Mouse (Mus musculus): ENCODE measurements around the gene Krt33a. TPM values are rescaled to one million over a fixed set of nuclear protein-coding genes. Genes with fewer than 3 reads are reported as not detected.

The Krt33a gene
- polyA plus RNA-seq, 1 experiment from 2014 or later = not detected

GRCm38 (mm10) chr11:99978953-99979352, 37.1 kb downstream of the Krt33a start, which contains the start of gene Krtap29-1:
Gene Krtap29-1, minus strand, starts transcription at chr11:99979053.
- WGBS = 77% methylated on average over 5 of the region's 5 CpGs
- no peak for DNase-seq (ENCODE audit: low spot score)
- no peaks in the 10 kb centered on the region for H3K4me1 ChIP-seq

DNA sequence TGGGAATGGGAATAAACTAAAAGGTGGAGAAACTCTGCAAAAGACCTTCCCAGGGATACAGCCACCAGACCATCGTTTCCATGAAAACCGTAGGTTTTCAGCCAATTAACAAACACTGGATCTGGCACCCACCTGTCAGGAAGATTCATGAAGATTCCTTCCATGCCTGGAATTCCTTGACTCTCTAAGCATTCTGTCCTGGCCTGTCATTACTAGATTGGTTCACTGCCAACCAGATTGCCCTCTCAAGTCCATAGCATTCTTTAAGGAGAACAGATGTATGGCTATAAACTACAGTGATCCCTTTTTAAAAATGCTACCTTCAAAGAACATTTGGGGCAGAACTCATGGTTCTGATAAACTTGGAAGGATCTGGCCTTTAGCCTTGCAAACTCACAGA, 50.1 kb downstream of the Krt33a start:
- H3K27me3 ChIP-seq (ENCODE audit: low read depth, poor library complexity, severe bottlenecking) = no peaks in the 10 kb centered on the region
- WGBS = 83% methylated on average over 2 of the region's 2 CpGs
- no peaks in the 10 kb centered on the region for H3K36me3 ChIP-seq
- no peaks in the 10 kb centered on the region for H3K9me3 ChIP-seq (replicated peaks)
- H3K4me1 ChIP-seq = 0 out of 2 replicates have a peak, but pooled peaks cover 3% of the 10 kb centered on the region
- H3K27ac ChIP-seq (replicated peaks) = no peak overlapping the region
- no peak for DNase-seq (ENCODE audit: low spot score)
- no peak overlapping the region for H3K4me3 ChIP-seq

More at GRCm38 (mm10) chr11:99978953-99979352, 37.1 kb downstream of the Krt33a start, which contains the start of gene Krtap29-1:
- H3K36me3 ChIP-seq = no peaks in the 10 kb centered on the region
- no peak within 1 kb of the TSS for H3K4me3 ChIP-seq
- H3K9me3 ChIP-seq (replicated peaks) = peaks cover 3% of the 10 kb centered on the region; the same call in 1 of the 2 replicates
- H3K27me3 ChIP-seq (ENCODE audit: low read depth, poor library complexity, severe bottlenecking) = no peaks in the 10 kb centered on the region
- no peak within 1 kb of the TSS for H3K27ac ChIP-seq (replicated peaks)

DNA sequence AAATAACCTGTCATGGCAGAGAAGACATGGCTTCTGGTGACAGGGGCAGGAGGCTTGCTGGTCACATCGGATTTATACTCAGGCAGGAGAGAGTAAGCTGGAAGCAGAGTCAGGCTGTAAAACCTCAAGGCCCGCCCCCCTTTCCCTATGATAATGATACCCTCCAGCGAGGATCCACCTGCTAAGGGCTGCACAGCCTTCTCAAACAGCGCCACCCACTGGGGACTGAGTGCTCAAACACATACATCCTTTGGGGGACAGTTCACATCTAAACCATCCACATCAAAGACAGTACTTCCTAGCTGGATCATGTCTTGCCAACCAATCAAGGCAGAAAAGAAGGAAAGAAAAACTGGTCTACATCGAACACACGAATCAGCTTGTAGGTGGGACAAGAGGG, 51.8 kb downstream of the Krt33a start:
- no peaks in the 10 kb centered on the region for H3K27me3 ChIP-seq (ENCODE audit: low read depth, poor library complexity, severe bottlenecking)
- H3K36me3 ChIP-seq = no peaks in the 10 kb centered on the region
- no peak overlapping the region for H3K27ac ChIP-seq (replicated peaks)
- no peak for DNase-seq (ENCODE audit: low spot score)
- no peaks in the 10 kb centered on the region for H3K9me3 ChIP-seq (replicated peaks)
- H3K4me3 ChIP-seq = no peak overlapping the region
- 0 out of 2 replicates have a peak, but pooled peaks cover 3% of the 10 kb centered on the region for H3K4me1 ChIP-seq
- 58% methylated on average over 6 of the region's 6 CpGs for WGBS

Other genes with a start within 250 kb of the Krt33a start
- not detected in 2 replicates for gene Gm11595, start 243.3 kb downstream of the Krt33a start, polyA plus RNA-seq (2016; fragmentation: Nextera tagmentation; extraction: Ambion mirVana)
- not detected in 2 replicates for gene Krtap4-8, start 235.5 kb downstream of the Krt33a start, polyA plus RNA-seq (2016; fragmentation: Nextera tagmentation; extraction: Ambion mirVana)
- gene Krtap4-9, start 231.0 kb downstream of the Krt33a start, polyA plus RNA-seq (2016; fragmentation: Nextera tagmentation; extraction: Ambion mirVana) = not detected in 2 replicates
- not detected in 2 replicates for gene Gm11596, start 222.7 kb downstream of the Krt33a start, polyA plus RNA-seq (2016; fragmentation: Nextera tagmentation; extraction: Ambion mirVana)
- gene Gm11569, start 217.3 kb downstream of the Krt33a start, polyA plus RNA-seq (2016; fragmentation: Nextera tagmentation; extraction: Ambion mirVana) = not detected in 2 replicates
- not detected in 2 replicates for gene Gm11554, start 211.8 kb downstream of the Krt33a start, polyA plus RNA-seq (2016; fragmentation: Nextera tagmentation; extraction: Ambion mirVana)
- gene Krtap4-13, start 206.3 kb downstream of the Krt33a start, polyA plus RNA-seq (2016; fragmentation: Nextera tagmentation; extraction: Ambion mirVana) = not detected in 2 replicates
- not detected in 2 replicates for gene Gm11564, start 200.5 kb downstream of the Krt33a start, polyA plus RNA-seq (2016; fragmentation: Nextera tagmentation; extraction: Ambion mirVana)
- not detected in 2 replicates for gene 2300003K06Rik, start 178.1 kb downstream of the Krt33a start, polyA plus RNA-seq (2016; fragmentation: Nextera tagmentation; extraction: Ambion mirVana)
- gene Krtap4-16, start 164.6 kb downstream of the Krt33a start, polyA plus RNA-seq (2016; fragmentation: Nextera tagmentation; extraction: Ambion mirVana) = not detected in 2 replicates
- not detected in 2 replicates for gene Gm11568, start 158.3 kb downstream of the Krt33a start, polyA plus RNA-seq (2016; fragmentation: Nextera tagmentation; extraction: Ambion mirVana)
- gene Gm11559, start 151.7 kb downstream of the Krt33a start, polyA plus RNA-seq (2016; fragmentation: Nextera tagmentation; extraction: Ambion mirVana) = not detected in 2 replicates
- not detected in 2 replicates for gene Krtap9-1, start 142.8 kb downstream of the Krt33a start, polyA plus RNA-seq (2016; fragmentation: Nextera tagmentation; extraction: Ambion mirVana)
- gene Gm11567, start 137.0 kb downstream of the Krt33a start, polyA plus RNA-seq (2016; fragmentation: Nextera tagmentation; extraction: Ambion mirVana) = not detected in 2 replicates
- gene Krtap31-1, start 108.3 kb downstream of the Krt33a start, polyA plus RNA-seq (2016; fragmentation: Nextera tagmentation; extraction: Ambion mirVana) = not detected in 2 replicates
- gene Gm11565, start 101.5 kb downstream of the Krt33a start, polyA plus RNA-seq (2016; fragmentation: Nextera tagmentation; extraction: Ambion mirVana) = not detected in 2 replicates
- not detected in 2 replicates for gene Krtap31-2, start 79.9 kb downstream of the Krt33a start, polyA plus RNA-seq (2016; fragmentation: Nextera tagmentation; extraction: Ambion mirVana)
- not detected in 2 replicates for gene Krtap9-5, start 67.7 kb downstream of the Krt33a start, polyA plus RNA-seq (2016; fragmentation: Nextera tagmentation; extraction: Ambion mirVana)
- not detected in 2 replicates for gene Krtap29-1, start 37.2 kb downstream of the Krt33a start, polyA plus RNA-seq (2016; fragmentation: Nextera tagmentation; extraction: Ambion mirVana)
- not detected in 2 replicates for gene Krtap16-1, start 29.6 kb downstream of the Krt33a start, polyA plus RNA-seq (2016; fragmentation: Nextera tagmentation; extraction: Ambion mirVana)
- not detected in 2 replicates for gene Krtap17-1, start 22.2 kb downstream of the Krt33a start, polyA plus RNA-seq (2016; fragmentation: Nextera tagmentation; extraction: Ambion mirVana)
- not detected in 2 replicates for gene Krt33b, start 13.7 kb upstream of the Krt33a start, polyA plus RNA-seq (2016; fragmentation: Nextera tagmentation; extraction: Ambion mirVana)
- gene Krt34, start 25.3 kb upstream of the Krt33a start, polyA plus RNA-seq (2016; fragmentation: Nextera tagmentation; extraction: Ambion mirVana) = not detected in 2 replicates
- gene Krt31, start 34.3 kb upstream of the Krt33a start, polyA plus RNA-seq (2016; fragmentation: Nextera tagmentation; extraction: Ambion mirVana) = not detected in 2 replicates
- gene Krt32, start 72.0 kb upstream of the Krt33a start, polyA plus RNA-seq (2016; fragmentation: Nextera tagmentation; extraction: Ambion mirVana) = not detected in 2 replicates
- not detected in 2 replicates for gene Krt35, start 80.0 kb upstream of the Krt33a start, polyA plus RNA-seq (2016; fragmentation: Nextera tagmentation; extraction: Ambion mirVana)
- not detected in 2 replicates for gene Krt36, start 89.4 kb upstream of the Krt33a start, polyA plus RNA-seq (2016; fragmentation: Nextera tagmentation; extraction: Ambion mirVana)
- not detected in 2 replicates for gene Krt13, start 105.4 kb upstream of the Krt33a start, polyA plus RNA-seq (2016; fragmentation: Nextera tagmentation; extraction: Ambion mirVana)
- 0.74 and 1.8 TPM in 2 replicates for gene Krt15, start 119.7 kb upstream of the Krt33a start, polyA plus RNA-seq (2016; fragmentation: Nextera tagmentation; extraction: Ambion mirVana)
- 5.9 and 6.3 TPM in 2 replicates for gene Krt19, start 132.5 kb upstream of the Krt33a start, polyA plus RNA-seq (2016; fragmentation: Nextera tagmentation; extraction: Ambion mirVana)
- gene Krt9, start 177.0 kb upstream of the Krt33a start, polyA plus RNA-seq (2016; fragmentation: Nextera tagmentation; extraction: Ambion mirVana) = not detected in 2 replicates
- 1.0 and 1.2 TPM in 2 replicates for gene Krt14, start 191.3 kb upstream of the Krt33a start, polyA plus RNA-seq (2016; fragmentation: Nextera tagmentation; extraction: Ambion mirVana)
- not detected in 2 replicates for gene Krt16, start 232.7 kb upstream of the Krt33a start, polyA plus RNA-seq (2016; fragmentation: Nextera tagmentation; extraction: Ambion mirVana)
- gene Krt17, start 244.8 kb upstream of the Krt33a start, polyA plus RNA-seq (2016; fragmentation: Nextera tagmentation; extraction: Ambion mirVana) = 0.12 and 0.16 TPM in 2 replicates

Measured in midbrain, embryonic 10.5 days (tissue).